Mouse (Mus musculus) liver, embryonic 14.5 days (tissue): Measurements from ENCODE around the gene Casp9.

Source experiments
- CTCF ChIP-seq: IDR thresholded peaks from 2 replicates; pipeline ENCODE4 v1.5.1; 2016; ENCODE audit warnings: antibody characterized with exemption, low read depth, control low read depth
- EP300 ChIP-seq: IDR thresholded peaks from 2 replicates; pipeline ENCODE4 v1.6.1; 2016; ENCODE audit warnings: antibody characterized with exemption, low read depth

DNA sequence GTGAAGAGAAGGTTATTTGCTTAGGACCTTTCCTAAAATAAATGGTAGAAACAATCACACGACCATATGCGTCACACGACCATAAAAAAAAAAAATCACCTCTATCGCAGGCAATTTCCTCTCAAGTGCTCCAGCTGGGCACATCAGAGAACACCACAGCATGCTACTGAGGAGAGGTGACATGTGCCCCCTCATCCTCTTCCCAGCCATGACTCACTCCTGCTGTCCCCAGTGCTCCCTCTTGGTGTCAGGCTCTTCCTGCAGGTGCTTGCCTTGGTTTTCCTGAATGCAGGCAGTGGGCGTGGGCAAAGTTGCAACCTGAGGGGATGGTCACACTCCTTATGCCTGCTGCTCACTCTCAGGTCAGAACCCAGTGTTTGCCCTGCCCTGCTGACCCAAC, 8.6 kb upstream of the Casp9 start:
- TF ChIP-seq CTCF = peak; percentile 21; the same call in 1 of the 2 replicates
- no peak for TF ChIP-seq EP300
